Mouse (Mus musculus): ENCODE measurements around the gene Scube1.

Scube1 gene

DNA sequence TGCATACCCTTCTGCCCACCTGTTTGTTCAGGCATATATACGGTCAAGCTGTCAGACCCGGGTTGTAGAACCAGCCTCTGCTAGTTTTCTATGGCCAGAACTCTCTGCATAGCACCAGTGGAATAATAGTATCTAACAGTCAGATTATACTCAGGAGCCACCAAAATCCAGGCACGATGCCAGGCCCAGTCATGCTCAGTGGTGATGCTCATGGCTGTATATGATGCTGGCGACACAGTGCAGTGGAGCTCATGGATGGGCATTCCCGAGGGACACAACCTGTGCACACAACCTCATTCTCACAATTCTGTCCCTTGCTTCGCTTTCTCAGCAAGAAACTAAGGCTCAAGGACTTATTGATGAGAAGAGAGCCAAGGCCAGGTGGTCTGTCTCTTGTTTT is 58.8 kb downstream of the Scube1 start:
- CTCF ChIA-PET = no interaction called here

DNA sequence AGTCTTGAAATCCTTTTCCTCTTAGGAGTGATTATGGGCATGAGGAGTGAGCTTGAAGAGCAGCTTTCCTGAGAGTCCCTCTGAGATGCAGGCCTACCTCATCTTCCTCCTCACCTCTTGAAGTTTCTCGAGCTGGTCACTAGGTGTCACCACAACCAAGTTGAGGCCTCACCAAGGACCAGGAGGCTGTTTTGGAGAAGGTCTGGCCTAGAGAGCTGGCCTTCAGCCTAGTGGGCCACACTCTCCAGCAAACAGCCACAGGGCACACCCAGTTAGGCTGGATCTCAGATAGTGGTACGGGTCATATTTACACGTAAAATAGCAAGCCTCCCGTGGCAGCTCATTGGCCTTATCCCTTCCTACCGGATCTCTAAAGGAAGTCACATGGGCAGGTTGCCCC is 60.1 kb downstream of the Scube1 start:
- CTCF ChIA-PET = no interaction called here

DNA sequence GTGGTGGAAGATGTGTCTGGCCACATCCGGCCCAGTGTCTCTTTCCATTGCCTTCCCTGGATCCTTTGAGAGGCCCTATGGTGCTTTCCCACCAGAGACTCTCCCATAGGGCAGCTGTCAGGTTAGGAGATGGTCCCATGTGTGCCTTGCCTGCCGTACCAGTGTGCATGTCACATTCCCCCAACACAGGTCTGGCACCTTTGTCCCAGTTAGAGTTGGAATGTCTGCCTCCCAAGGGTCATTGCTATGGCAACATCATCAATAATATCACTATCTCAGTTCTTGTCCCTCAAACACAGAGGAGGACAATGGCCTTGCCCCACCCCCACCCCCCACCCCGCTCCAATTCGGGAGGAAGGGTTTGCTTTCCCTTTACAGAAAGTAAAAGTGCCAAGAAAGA is 61.8 kb downstream of the Scube1 start:
- CTCF ChIA-PET = interaction anchor here (0.6 kb wide), 1 partner anchor 19 kb away, joined by 6 read pairs; no protein-coding TSS in a partner anchor

DNA sequence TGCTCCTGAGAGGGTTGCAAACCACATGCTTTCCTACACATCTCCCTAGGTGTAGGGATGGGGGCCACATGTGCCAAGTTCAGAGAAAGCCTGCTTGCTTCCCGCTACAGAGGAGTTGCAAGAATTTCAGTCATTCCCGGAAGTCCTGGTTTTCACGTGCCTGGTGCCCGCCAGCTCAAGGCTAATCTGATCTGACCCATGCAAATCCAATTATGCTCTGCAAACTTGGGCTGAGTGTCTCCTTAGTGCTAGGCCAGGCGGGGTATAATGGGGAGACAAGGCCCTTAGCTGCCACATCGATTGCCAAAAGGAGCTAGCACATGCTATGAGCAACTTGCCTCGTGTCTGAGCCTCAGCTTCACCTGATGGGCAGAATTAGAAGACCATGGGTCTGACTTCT is 62.7 kb downstream of the Scube1 start:
- CTCF ChIA-PET = no interaction called here

DNA sequence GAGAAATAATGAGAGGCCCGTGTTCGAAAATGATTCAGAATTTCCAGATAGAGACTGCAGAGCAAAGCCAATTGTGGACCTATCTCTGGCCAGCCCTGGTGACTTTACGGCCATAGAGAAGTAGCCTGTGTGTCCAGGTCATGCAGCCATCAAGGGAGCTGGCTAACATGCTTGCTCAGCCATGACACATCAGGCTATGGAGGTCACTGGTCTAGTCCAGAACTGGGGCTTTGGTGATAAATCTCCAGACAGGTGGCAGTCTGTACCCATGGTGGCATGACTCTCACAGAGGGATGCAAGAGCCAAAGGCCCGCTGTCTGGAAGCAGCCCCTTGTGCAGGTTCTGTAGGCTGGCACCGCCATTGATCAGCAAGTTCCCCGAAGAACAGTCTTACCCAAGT is 82.3 kb downstream of the Scube1 start:
- CTCF ChIA-PET = no interaction called here

DNA sequence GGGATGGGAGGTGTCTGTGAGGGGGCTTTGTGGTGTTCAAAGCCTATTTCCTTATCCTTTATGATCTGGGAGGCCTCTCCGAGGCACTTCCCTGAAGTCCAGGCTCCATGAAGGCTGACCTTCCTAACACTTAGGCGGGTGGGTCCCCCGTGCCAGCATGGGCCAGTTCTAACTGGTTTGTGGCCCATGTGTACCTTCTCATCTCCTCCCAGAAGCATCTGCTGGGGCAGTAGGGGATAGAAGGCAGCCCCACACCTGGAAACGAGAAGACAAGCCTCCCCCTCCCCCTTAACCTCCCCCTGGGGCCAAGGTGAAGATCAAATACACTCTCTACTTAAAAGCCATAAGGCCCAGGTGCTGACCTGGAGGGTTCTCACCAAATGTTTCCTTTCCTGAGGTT is 84.6 kb downstream of the Scube1 start:
- CTCF ChIA-PET = no interaction called here

DNA sequence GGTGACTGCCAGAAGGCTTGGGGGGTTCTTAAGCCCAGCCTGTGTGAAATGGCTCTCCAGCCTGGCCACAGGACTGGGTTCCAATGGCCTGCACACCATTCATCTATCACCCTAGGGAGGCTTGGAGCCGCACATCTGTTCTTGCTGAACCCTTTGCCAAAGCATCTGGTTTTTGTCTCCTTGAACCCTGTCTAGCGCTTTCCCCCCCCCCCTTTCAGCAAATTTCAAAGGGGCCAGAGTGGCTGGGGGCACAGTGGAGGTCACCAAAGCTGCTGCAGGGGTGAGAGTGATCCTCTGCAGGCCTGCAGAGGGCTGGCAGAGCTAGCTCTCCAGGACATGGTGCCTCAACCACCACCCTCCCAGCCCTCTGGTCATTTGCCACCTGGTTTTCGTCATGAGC is 85.7 kb downstream of the Scube1 start:
- CTCF ChIA-PET = no interaction called here

DNA sequence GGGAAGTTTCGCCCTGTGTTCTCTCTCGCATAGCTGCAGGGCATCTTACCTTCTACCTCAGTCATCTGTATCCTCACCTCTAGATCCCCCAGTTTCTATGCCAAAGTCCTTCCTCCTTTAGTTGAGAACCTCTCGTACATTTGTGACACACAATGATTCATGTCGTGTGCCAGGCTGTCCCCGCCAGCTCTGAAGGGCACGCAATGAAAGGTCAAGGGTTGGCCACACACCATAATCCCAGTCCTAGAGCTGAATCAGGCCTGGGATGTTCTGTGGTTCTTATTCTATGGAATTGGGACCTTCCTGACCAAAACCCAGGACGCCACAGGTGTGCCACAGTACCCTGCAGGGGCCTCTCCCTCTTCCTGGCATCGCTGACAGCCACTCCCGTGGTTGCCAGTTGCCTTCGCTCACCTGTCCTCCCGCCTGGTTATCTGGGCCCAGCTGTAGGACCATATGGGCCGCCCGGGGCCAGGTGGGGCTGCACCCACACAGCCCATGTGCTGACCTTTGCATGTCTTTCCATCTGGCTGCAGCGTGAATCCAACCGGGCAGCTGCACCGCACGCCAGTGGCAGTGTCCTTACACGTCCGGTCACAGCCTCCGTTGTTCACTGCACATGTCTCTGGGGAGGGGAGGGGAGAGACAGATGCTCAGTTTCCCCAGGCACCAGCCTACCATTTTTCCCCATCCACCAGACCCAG is 86.5 kb downstream of the Scube1 start:
- CTCF ChIA-PET = no interaction called here

DNA sequence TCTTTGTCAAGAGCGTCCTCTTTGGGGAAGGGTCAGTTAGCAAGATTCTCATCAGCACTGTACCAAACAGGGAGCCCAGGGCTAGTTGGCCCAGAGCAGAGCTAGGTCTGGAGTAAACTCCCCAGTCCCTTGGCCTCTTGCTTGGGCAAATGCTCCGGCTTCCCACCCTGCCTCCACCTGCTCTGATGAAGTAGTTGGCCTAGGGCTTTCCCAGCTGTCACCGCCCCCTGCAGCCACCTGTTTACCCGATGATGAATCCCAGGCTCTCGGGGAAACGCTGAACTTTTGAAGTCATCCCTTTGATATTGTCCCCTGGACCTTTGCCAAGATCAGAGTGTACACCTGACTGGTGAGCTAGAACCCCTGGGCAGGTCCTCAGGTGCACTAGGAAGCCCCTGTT is 88.1 kb downstream of the Scube1 start:
- CTCF ChIA-PET = no interaction called here

DNA sequence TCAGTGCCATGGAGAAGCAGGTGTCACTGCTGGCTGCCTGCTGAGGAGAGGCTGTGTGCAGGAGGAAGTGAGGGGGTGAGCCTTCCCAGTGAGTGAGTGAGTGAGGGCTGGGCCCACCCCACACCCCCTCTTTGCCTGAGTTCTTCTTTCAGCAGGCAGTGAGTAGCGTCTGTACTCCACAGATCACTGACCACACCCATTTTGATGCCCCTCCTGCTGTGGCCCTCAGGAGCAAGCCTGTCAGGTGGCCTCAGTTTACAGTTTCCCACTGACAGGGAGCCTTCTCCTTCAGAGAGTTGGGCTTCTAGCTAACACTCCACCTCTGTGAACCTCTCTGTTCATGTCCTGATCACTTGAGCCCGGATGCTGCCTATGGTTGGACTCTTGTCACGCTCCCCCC is 89.6 kb downstream of the Scube1 start:
- CTCF ChIA-PET = no interaction called here

DNA sequence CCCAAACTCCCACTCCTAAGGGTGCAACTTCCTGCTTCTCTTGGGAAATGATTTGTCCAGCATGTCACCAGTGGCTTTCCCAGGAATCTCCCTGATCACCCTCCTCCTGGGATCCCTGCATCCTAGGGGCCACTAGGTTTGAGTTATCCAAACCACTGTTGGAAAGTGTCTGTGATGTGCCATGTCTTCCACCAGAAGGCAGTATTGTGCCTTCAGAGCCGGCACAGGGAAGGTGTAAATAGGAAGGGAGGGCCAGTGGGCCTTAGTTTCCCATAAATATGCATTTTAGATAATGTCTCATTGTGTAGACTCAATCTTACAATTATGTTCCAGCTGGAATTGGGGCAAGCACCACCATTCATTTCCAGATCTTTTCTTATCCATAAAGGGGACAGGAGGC is 90.7 kb downstream of the Scube1 start:
- CTCF ChIA-PET = no interaction called here

DNA sequence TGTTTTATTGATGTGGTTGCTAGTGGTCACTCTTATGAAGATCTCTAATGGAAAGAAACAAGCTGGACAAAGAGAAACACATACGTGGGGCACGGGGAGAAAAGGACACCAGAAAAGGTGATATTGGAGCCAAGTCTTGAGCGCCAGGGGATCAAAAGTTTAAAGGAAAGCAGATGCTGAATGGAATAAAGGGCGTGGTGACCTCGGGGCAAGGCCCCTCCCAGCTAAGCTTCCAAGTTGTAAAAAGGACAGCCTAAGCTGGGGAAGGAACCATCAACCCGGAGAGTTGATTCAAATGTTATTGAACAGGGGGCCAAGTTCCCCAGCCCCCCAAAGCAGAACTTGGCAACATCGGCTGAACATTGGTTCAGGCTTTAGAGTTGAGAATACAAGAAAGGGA is 93.8 kb downstream of the Scube1 start:
- CTCF ChIA-PET = no interaction called here

DNA sequence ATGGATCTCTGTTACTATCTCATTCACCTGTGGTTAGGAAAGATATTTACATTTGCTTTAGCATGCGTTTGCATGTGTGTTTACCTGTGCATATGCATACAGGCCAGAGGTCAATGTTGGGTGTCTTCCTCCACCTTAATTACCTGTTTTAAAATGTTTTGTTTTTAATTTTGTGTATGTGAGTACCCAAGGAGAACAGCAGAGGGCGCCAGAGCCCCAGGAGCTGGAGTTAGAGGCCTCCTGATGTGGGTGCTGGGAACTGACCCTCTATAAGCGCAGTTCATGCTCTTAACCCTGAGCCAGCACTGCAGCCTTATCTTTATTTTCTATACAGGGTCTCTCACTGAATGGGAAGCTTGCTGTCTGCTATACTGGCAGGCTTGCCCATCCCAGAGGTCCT is 95.1 kb downstream of the Scube1 start:
- CTCF ChIA-PET = no interaction called here

DNA sequence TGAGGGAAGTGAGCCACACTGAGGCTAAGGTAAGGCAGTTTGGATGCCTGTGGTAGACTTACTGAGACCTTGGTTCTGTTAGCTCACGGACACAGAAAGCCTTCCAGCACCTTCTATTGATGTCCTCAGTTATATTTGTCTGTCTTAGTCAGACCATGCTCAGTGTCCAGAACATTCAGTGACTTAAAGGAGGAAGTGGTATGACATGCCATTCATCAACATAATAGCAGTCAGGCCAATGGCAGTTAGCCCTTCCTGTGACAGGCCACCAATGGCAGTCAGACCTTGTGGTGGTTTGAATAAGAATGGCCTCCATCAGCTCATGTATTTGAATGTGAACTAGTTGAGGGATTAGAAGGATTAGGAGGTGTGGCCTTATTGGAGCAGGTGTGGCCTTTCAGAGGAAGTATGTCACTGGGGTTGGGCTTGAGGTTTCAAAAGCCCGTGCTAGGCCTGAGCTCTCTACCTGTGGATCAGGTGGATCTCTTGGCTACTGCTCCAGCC is 98.6 kb downstream of the Scube1 start:
- CTCF ChIA-PET = no interaction called here

DNA sequence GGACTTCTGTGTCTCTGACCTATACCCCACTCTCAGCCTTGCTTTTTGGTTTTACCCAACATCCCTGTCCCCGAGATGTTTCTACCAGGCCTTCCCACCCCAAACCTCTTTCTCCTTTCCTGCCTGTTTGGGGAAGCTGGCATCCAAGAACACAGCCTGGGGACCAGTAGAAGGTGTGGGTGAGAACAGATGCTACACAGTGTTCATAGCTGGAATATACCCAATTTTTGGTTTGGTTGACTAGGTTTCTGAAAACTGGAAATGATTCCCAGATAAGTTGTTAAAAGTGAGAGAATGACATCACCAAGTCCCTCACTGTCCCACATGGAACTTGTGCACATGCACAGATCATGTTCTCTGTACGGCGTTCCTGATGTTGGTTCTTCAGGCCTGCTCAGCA is 109.6 kb downstream of the Scube1 start:
- CTCF ChIA-PET = no interaction called here

DNA sequence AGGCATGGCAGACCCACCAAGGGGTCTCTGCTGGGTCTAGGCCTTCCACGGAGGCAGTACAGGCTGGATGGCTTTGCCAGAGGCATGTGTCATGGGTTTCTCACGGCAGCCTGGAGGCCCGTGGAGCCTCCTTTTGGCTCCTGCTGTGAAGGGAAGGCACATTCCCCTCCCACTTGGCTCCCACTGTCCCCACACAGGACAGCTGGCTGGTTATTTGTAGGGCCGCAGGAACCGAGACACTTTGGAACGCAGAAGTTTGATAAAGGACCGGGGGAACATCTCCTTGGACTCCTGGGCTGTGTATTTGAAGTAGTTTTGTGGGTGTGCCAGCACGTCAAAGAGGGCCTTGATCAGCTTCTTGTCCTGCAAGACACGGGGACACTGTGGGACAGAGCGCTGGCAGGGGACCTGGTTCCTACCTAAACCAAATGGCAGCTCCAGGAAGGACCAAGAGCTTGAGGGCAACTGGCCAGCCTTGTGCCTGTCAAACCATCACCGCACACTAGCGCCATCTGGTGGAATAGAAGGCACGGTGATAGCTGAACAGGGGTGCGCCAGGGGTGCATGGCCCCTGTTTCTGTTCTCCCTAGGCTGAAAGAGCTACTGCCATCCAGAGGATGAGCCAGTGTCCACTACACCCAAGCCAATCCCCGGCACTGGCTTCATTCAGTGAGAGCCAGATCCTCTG is 117.6 kb downstream of the Scube1 start:
- CTCF ChIA-PET = interaction anchor here (0.5 kb wide), 1 partner anchor 875 kb away, joined by 6 read pairs; no protein-coding TSS in a partner anchor

DNA sequence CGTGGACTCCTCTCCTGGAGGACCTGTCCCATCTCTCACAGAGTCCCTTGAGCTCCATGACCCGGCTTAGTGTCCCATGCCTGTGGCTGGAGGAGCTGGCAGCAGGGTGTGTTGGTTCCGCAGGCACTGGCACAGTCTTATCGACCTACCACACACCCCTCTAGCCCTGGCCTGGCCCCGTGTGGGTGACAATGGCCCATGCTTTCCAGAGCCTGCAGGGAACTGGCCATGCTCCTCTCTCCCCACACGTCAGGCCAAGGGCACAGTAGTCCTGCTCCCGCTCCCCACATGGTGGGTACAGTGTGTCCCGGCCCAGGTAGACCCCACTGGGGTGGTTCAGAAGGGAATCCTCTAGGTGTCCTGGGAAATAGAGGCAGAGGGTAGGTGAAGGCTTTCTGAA is 118.1 kb downstream of the Scube1 start:
- CTCF ChIA-PET = interaction anchor here (0.5 kb wide), 1 partner anchor 874 kb away, joined by 6 read pairs; no protein-coding TSS in a partner anchor

DNA sequence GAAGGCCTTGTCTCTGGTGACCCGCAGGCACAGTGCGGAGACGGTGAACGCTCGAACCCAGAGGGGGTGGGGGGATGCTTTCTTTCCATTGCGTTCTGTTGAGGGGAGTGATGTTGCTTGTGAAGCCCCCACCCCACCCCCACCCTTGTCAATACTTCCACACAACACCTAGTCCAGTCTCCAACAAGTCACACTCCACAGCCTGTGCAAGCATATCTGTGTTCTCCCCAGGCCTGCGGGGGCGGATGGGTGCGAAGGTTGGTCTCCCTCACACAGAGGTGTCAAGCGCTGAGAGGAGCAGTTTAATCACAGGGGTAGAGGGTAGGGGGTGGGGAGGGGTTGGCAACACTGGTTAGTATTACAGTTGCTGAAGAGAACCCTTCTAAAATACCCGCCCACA is 118.6 kb downstream of the Scube1 start:
- CTCF ChIA-PET = no interaction called here

DNA sequence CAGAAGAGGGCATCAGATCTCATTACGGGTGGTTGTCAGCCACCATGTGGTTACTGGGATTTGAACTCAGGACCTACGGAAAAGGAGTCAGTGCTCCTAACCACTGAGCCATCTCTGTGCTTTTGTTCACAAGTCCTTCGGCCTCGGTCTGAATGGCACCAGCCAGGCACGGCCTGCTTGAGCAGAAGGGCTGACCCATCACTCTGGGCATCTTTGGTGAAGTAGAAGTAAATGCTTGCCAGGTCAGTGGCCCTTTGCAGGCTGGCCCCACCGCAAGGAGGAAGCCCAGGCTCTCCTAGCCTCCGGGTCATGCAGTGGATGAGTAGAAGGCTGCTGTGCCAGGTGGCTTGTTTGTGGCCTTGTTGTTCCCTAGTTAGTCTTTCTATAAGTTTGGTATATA is 121.4 kb downstream of the Scube1 start:
- CTCF ChIA-PET = no interaction called here

DNA sequence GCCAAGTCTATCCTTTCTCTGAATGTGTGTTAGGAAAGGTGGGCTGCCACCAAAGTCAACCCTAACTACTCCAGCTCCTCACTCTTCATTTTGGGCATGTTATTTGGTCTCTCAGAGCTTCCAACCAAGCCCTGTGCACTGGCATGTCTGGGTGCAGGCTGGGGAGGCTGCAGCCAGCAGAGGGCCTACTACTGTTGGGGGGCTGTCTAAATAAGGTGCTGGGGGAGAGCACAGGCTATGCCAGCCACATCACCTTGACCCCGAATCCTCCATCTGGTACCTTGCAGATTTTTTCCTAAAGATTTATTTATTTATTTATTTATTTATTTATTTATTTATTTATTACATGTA is 121.8 kb downstream of the Scube1 start:
- CTCF ChIA-PET = no interaction called here

DNA sequence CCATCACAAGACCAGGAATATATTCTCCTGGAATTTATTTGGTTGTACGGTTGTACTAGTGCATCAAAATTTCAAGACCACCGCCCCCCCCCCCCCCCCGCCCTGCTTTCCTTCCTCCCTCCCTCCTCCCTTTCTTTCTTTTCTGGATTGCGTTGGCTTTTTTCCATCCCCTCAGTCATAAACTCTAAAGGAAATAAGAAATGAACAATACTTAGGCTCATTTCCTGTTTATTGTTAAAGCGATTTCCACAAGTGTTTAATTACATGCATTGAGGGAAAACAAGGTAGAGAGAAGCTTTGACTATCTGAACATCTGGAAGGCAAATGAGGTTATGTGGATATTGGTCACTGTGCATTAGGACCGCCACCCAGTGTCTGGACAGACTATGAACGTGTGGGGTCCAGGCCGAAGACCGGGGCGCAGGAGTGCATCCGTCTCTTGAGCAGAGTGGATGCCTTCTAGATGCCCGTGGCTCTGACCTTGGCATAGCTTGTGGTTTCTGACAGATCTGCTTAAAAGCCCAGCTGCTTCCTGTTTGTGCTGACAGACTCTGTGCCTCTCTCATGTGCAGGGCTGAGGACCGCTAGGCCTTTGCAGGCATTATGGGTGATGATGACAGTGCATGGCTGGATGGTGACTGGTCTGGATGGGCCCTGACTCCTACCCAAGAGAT is 122.3 kb downstream of the Scube1 start:
- CTCF ChIA-PET = interaction anchor here (0.7 kb wide), 1 partner anchor 477 kb away, joined by 3 read pairs; no protein-coding TSS in a partner anchor

DNA sequence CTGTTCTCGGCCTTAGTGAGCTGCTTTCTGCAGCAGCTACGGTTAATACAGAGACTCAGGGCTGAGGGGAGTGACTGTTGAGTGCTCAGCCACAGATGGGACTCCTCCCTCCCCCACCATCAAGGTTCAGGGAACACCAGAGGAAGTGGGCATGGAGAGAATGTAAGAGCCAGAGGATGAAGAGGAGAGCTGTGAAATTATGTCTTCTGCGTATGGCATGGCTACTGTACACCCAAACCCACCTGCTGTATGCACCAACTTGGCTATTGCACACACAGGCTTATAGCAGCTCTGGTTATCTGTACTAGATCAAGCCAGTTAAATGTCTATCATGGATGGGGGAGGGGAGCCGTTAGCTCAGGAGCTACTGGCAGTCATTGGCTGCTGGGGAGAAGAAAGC is 123.6 kb downstream of the Scube1 start:
- CTCF ChIA-PET = no interaction called here

DNA sequence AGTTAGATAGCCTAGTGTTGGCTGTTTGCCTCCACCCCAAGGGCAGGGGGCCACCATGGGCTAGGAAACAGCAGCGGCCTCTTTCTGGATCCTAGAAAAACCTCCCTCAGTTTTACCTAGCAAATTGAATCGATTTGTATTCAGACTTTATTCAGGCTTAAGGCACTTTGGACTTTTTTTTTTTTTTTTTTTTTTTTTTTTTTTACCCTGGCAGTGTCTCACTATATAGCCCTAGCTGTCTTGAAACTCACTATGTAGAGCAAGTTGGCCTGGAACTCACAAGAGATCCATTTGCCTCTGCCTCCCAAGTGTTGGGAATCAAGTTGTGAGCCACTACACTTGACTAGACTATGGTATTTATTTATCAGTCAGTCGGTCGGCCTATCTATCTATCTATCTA is 128.0 kb downstream of the Scube1 start:
- CTCF ChIA-PET = interaction anchor here (0.6 kb wide), 1 partner anchor 87 kb away, joined by 6 read pairs; no protein-coding TSS in a partner anchor
